Mouse (Mus musculus) cerebellum, adult 2 months (tissue): ENCODE measurements around the gene Mroh3.

Experiments used
- CTCF ChIP-seq: fragments of 200-500 bp; IDR thresholded peaks from 2 replicates; pipeline ENCODE4 v1.5.1; 2011; ENCODE audit warnings: low read depth, mild to moderate bottlenecking, control low read depth, low read length, moderate library complexity, borderline replicate concordance; ENCODE audit not compliant: insufficient read depth
- POLR2A ChIP-seq: fragments of 200-500 bp; IDR thresholded peaks from 2 replicates; pipeline ENCODE4 v1.6.1; 2011; ENCODE audit warnings: low read length, control low read depth, borderline replicate concordance; ENCODE audit not compliant: insufficient read depth

- TF ChIP-seq CTCF (no peak), POLR2A (no peak)
Measured at GRCm38 (mm10) chr1:136160930-136161329, 51.7 kb downstream of the Mroh3 start.
